Mouse (Mus musculus) cerebellum, postnatal 36 days (tissue): Measurements from ENCODE around the gene Phf23.

Experiments
- DNase-seq, 2 experiments: peaks; one replicate each; pipeline ENCODE4 v3.0.0; 2021 to 2022; ENCODE audit warnings: mixed read lengths in 2 of 2

Phf23 gene

DNA sequence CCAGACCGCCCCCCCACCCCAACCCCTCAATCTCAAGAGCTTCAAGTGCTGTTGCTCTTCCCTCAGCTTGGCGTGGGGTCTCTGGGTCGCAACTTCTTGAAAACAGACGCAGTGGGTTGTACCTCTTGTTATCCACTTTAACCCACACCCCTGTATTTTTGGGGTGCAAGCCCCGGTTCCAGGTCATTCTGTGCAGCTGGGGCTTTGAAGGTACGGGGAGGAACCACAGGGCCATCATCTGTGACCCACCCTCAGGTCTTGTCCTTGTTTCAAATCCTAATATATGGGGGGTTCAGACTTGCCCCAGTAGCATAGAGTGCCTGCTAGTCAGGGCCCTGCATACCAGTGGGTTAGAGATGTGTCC lies 28.6 kb downstream of the Phf23 start:
- DNase-seq = no peak

DNA sequence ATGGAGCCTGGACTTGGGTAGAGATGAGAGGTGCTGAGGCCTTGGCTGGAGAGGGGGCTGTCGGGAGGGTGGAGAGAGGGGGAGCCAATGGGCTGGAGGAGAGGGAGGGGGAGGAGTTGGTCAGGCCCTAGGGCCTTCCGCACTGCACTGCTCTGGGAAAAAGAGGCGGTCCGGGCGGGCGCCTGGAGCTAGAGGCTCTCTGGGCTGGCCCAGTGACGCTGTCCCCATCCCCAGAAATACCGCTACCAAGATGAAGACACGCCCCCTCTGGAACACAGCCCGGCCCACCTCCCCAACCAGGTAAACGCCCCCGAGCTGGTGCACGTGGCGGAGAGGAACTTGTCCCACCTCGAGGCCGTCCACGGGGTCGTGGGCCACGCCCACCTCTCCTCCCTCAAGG lies 31.1 kb downstream of the Phf23 start:
- peak; percentile 30 to 45 for DNase-seq

DNA sequence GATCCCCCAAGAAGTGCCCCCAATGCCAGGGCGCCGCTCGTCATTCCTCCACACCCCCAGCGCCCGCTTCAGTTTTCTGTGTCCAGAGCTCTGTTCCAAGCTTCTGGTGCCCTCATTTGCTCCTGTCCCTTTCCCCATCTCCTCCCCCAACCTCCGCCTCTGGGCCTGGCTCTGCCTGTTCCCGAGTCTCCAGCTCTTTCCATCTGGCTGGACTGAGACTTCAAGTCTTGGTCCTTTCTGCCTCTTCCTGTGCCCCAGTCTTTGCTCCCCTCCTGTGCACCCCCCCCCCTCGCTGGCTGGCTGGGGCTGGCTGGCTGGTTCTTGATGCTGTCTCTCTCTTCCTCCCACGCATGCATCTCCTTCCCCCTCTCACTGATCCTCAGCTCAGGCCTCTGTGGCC lies 31.8 kb downstream of the Phf23 start:
- DNase-seq = peak; percentile 53 to 61

- DNase-seq = no peak
These were observed 33.0 kb downstream of the Phf23 start for GRCm38 (mm10) chr11:70028401-70029129.

- DNase-seq = peak; percentile 57 to 58
These were observed 33.7 kb downstream of the Phf23 start for GRCm38 (mm10) chr11:70029130-70029801.

GRCm38 (mm10) chr11:70029829-70030550 lies 34.4 kb downstream of the Phf23 start:
- no peak for DNase-seq

DNA sequence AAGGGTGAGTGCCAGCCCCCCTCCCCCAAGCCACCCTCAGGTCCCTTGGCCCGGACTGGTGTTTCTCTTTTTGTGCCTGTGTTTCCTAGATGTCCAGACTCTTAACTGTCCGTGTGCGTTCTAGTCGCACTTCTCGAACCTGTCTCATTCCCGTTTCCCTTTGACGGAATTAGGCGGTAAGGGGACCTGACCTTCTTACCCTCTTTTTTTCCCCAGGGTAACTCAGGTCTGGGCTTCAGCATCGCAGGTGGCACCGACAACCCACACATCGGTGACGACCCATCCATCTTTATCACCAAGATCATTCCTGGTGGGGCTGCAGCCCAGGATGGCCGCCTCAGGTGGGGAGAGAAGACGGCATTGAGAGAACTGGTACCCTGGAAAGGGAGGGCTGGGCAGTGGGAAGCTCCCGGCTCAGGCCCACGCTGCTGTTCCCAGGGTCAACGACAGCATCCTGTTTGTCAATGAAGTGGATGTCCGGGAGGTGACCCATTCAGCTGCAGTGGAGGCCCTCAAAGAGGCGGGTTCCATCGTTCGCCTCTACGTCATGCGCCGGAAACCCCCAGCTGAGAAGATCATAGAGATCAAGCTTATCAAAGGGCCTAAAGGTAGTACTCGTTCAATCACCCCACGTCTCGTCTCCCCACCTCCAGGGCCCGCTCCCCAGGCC lies 35.2 kb downstream of the Phf23 start:
- no peak for DNase-seq

DNA sequence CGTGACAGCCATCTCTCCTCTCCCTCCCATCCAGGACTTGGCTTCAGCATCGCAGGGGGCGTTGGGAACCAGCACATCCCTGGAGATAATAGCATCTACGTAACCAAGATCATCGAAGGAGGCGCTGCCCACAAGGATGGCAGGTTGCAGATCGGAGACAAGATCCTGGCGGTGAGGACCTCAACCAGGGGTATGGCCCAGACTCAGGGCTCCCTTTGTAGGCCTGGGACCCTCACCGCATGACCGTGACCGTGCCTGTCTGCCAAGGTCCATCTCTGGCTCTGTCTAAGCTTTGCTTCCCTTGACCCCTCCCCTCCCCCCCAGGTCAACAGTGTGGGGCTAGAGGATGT lies 35.7 kb downstream of the Phf23 start:
- DNase-seq = no peak

- DNase-seq = no peak
These were observed 42.6 kb downstream of the Phf23 start for GRCm38 (mm10) chr11:70038174-70038573.

GRCm38 (mm10) chr11:70039631-70040030 lies 44.1 kb downstream of the Phf23 start:
- no peak for DNase-seq

DNA sequence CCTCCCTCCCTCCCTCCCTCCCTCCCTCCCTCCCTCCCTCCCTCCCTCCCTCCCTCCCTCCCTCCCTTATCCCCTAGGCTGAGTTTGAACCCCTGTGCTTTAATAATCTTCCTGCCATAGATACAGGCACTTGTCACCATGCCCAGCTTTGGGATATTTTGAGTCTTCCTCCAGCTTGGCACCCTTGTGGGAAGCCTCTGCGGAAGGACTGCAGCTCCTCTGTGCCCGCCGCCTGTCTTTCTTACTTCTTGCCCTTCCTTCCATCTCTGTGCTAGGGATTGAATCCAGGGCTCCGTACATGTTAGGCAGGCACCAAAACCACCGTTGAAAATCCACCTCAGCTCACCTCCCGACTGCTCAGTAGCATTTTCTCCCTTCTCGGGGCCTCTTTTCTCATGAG lies 44.6 kb downstream of the Phf23 start:
- no peak for DNase-seq

DNA sequence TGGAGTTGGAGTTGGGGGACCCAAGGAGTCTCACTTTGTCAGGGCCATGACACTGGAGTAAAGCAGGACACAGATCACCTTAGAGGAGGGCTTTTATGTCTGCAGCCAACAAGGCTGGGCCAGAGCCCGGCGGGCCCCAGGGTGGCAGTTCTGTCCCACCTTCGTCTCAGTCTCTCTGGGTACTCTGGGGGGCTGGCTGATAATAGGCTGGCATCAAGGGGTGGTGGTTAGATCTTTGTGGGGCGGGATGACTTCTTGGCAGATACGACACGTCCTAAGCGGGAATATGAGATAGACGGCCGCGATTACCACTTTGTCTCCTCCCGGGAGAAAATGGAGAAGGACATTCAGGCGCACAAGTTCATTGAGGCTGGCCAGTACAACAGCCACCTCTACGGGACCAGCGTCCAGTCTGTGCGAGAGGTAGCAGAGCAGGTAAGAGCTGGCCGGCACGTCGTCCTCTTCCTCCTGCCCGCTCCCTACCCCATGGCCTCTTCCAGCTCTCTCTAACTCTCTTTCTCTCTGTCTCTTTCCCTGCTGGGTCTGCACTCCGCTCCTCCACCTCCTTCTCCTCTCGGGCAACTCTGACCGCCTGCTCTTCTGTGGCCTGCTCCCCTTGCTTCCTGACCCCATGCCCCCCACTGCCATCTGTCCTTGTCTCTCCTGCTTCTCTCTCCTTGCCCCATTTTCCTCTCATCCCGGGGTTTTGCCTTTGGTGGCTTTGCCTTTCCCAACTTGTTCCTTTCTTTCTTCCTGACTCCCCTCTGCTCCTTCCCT lies 46.9 kb downstream of the Phf23 start:
- no peak for DNase-seq

GRCm38 (mm10) chr11:70043665-70044064 lies 48.1 kb downstream of the Phf23 start:
- DNase-seq = no peak

DNA sequence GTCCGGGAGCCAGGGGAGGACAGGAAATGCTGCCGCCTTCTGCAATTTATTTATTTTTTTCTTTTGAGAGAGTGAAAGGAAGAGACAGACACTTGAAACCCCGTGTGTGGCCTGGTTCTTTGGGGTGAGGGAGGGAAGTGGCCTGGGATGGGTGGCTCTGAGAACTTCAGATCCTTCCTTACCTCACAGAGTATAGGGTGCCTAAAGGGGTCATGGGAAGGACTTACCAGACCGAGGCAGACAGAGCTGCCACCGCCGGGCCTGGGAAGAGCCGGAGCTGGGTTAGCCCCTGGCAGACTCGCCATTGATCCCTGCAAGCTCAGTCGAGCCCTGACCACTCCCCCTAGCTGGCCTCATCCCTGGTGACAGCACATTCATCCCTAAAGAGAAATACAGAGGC lies 49.9 kb downstream of the Phf23 start:
- no peak for DNase-seq

DNA sequence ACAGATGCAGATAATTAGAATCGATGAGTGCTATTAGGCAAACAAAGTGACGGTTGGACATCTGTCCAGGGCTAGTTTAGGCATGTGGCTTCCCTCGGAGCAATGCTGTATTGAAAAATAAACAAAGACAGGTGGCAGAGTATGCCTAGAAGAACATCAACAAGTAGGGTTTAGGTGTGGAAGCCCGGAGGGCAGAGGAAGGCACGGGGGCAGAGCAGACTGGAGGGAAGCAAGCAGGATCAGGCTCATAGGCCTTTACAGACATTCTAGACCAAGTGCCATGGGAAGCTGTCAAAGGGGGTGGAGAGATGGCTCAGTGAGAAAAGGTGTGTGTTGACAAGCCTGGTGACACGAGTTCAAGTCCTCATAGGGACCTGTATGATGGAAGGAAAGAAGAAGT lies 53.8 kb downstream of the Phf23 start:
- no peak for DNase-seq
